Mouse (Mus musculus) cerebellum, postnatal 10 days (tissue): ENCODE measurements at regions not wholly inside any gene's neighbourhood (a gene's known extent, or its start where the extent isn't known, plus 50 kb on each side); places are given as distances from the start of the nearest gene placed in this dataset.
A peak's percentile ranks its signal among the peaks of the same experiment; 100 is the strongest.

Source experiments
- DNase-seq, 2 experiments: peaks; one replicate each; pipeline ENCODE4 v3.0.0; 2021; ENCODE audit warnings: mixed read lengths in 2 of 2

- DNase-seq = peak; percentile 19 to 59
Measured at GRCm38 (mm10) chr6:19547589-19547988, 681.5 kb downstream of the Ankrd7 start.

- DNase-seq = peak; percentile 61 to 65
Measured at GRCm38 (mm10) chr6:19551932-19552331, 685.8 kb downstream of the Ankrd7 start.

GRCm38 (mm10) chr6:19579421-19579820 is 713.3 kb downstream of the Ankrd7 start:
- DNase-seq = peak; percentile 96 to 97

- DNase-seq = peak; percentile 39 to 50
Measured at GRCm38 (mm10) chr6:19579887-19580286, 713.8 kb downstream of the Ankrd7 start.
